Comparison of ENCODE assay signal across 7 mouse cellular contexts in genomic region chr15:85735063-85735835, GRCm38 (mm10). TPM values are rescaled to one million over a fixed set of nuclear protein-coding genes. Genes with fewer than 3 reads are reported as not detected.
DNase-seq lines count a peak whose midpoint lies in the region; ATAC-seq lines count a peak whose summit lies in the region.

No protein-coding gene starts in this region.

- no peaks in the 10 kb centered on the region for H3K9me3 ChIP-seq in embryonic facial prominence, embryonic 11.5 days (replicated peaks; ENCODE audit: control insufficient read depth, low read length)
- H3K9me3 ChIP-seq in limb, embryonic 11.5 days (ENCODE audit: control insufficient read depth, low read length), result no peaks in the 10 kb centered on the region
- H3K9me3 ChIP-seq in midbrain, embryonic 13.5 days, result no peaks in the 10 kb centered on the region

- H3K4me1 ChIP-seq in embryonic facial prominence, embryonic 11.5 days (ENCODE audit: control insufficient read depth, insufficient read depth, low read length), result no peaks in the 10 kb centered on the region
- no peaks in the 10 kb centered on the region; the same call in 1 of the 2 replicates for H3K4me1 ChIP-seq in limb, embryonic 11.5 days (ENCODE audit: control insufficient read depth, insufficient read depth, low read length)
- H3K4me1 ChIP-seq in midbrain, embryonic 13.5 days (replicated peaks), result peaks cover 15% of the 10 kb centered on the region

- H3K36me3 ChIP-seq in embryonic facial prominence, embryonic 11.5 days (replicated peaks; ENCODE audit: control insufficient read depth, insufficient read depth, low read depth, low read length), result no peaks in the 10 kb centered on the region
- H3K36me3 ChIP-seq in limb, embryonic 11.5 days (ENCODE audit: control insufficient read depth, insufficient read depth, low read length), result no peaks in the 10 kb centered on the region
- H3K36me3 ChIP-seq in midbrain, embryonic 13.5 days, result no peaks in the 10 kb centered on the region

- peaks cover 50% of the 10 kb centered on the region for H3K27me3 ChIP-seq in embryonic facial prominence, embryonic 11.5 days (ENCODE audit: control insufficient read depth, insufficient read depth, low read length)
- H3K27me3 ChIP-seq in limb, embryonic 11.5 days (ENCODE audit: control insufficient read depth, insufficient read depth, low read length), result peaks cover 51% of the 10 kb centered on the region
- H3K27me3 ChIP-seq in midbrain, embryonic 13.5 days, result peaks cover 73% of the 10 kb centered on the region

- peak overlapping the region; percentile 87 for H3K4me2 ChIP-seq in embryonic facial prominence, embryonic 11.5 days (ENCODE audit: low read depth, low read length)
- peak overlapping the region; percentile 80 for H3K4me2 ChIP-seq in limb, embryonic 11.5 days (ENCODE audit: low read depth, severe bottlenecking)
- H3K4me2 ChIP-seq in midbrain, embryonic 13.5 days (replicated peaks), result peak overlapping the region; percentile 76

- H3K9ac ChIP-seq in embryonic facial prominence, embryonic 11.5 days (replicated peaks; ENCODE audit: low read length), result peak overlapping the region; percentile 33; the same call in 1 of the 2 replicates
- H3K9ac ChIP-seq in limb, embryonic 11.5 days (ENCODE audit: low read length), result peak overlapping the region; percentile 44
- H3K9ac ChIP-seq in midbrain, embryonic 13.5 days (replicated peaks), result peak overlapping the region; percentile 52

- under 1% methylated on average over 78 of the region's 78 CpGs for WGBS in embryonic facial prominence, embryonic 11.5 days
- WGBS in limb, embryonic 11.5 days, result 1% methylated on average over 75 of the region's 78 CpGs
- under 1% methylated on average over 77 of the region's 78 CpGs for WGBS in midbrain, embryonic 13.5 days

- peak overlapping the region; percentile 65 for H3K4me3 ChIP-seq in embryonic facial prominence, embryonic 11.5 days (ENCODE audit: low read depth, low read length)
- peak overlapping the region; percentile 54 for H3K4me3 ChIP-seq in limb, embryonic 11.5 days (ENCODE audit: low read depth, low read length)
- H3K4me3 ChIP-seq in midbrain, embryonic 13.5 days (replicated peaks), result peak overlapping the region; percentile 57

- H3K27ac ChIP-seq in embryonic facial prominence, embryonic 11.5 days (replicated peaks; ENCODE audit: low read depth, low read length), result no peak overlapping the region
- H3K27ac ChIP-seq in limb, embryonic 11.5 days (replicated peaks; ENCODE audit: low read depth, low read length), result no peak overlapping the region
- no peak overlapping the region for H3K27ac ChIP-seq in midbrain, embryonic 13.5 days

- DNase-seq in adrenal gland, postnatal 14 days, result peak; percentile 99
- DNase-seq in embryonic facial prominence, embryonic 11.5 days (ENCODE audit: low spot score), result peak; percentile 81
- DNase-seq in heart, adult 11 months, result peak; percentile 100
- DNase-seq in kidney, adult 11 months, result peak; percentile 97
- peak; percentile 85 for DNase-seq in limb, embryonic 11.5 days (ENCODE audit: low spot score)
- DNase-seq in spleen, adult 12 weeks (ENCODE audit: low spot score), result peak; percentile 62

- ATAC-seq in embryonic facial prominence, embryonic 11.5 days (replicated peaks; ENCODE audit: insufficient number of reproducible peaks, low FRiP score, low TSS enrichment, low read depth), result peak; percentile 87
- peak; percentile 90 for ATAC-seq in limb, embryonic 11.5 days (ENCODE audit: insufficient number of reproducible peaks, low FRiP score, low TSS enrichment, low read depth)
- ATAC-seq in midbrain, embryonic 13.5 days, result peak; percentile 83

RNA-seq across cellular contexts. Expression of gene Ppara, which starts 0.5 kb away (rescaled TPM):
- 63.3 and 84.9 TPM in 2 replicates for total RNA-seq in adrenal gland, postnatal 14 days (2021)
- polyA plus RNA-seq in embryonic facial prominence, embryonic 11.5 days (2014; fragmentation: Nextera tagmentation; extraction: Ambion mirVana), result 0.28 and 1.4 TPM in 2 replicates
- polyA plus RNA-seq in limb, embryonic 11.5 days (2014; fragmentation: Nextera tagmentation; extraction: Ambion mirVana), result 0.91 and 1.0 TPM in 2 replicates
- polyA plus RNA-seq in midbrain, embryonic 13.5 days (2015; fragmentation: Nextera tagmentation; extraction: Ambion mirVana), result 0.54 and 0.96 TPM in 2 replicates
